Mouse (Mus musculus): ENCODE results near the gene Opcml. TPM values are rescaled to one million over a fixed set of nuclear protein-coding genes. Genes with fewer than 3 reads are reported as not detected.

Gene Opcml
- total and polyA plus RNA-seq, 2 experiments from 2014 or later, result 48.3 to 88.2 TPM

DNA sequence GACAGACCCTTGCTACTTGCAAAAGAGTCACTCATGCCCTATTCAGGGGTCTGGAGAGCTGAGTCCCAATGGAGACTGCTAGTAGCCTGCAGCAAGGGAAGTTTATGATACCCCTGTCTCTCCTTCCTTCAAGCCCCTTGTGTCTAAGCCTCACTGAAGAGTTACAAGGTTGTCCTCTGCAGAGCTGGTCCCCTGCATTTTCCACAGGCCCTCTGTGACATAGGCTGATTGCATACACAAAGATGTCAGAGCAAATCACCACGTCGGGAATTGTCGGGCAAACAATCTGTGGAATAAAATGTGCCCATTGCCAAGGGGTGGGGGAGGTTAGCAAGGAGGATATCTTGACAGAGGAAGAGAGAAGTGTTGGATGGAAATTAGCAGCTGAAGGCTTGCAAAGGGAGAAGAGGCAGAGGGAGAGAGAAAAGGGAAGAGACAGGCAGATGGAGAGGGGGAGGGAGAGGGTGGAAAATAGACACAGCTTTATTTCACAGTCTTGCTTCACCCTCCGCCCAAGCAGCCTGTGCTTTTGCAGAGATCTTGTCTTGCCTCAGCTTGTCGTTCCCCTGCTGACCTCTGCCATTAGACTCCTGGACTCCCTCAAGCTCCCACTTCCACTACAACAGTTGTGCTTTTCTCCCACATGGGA is 596.1 kb downstream of the Opcml start:
- Histone ChIP-seq H3K27me3 (ENCODE audit: insufficient read depth, low read length) (no peaks in the 10 kb centered on the region), H3K9ac (replicated peaks; ENCODE audit: low read length) (no peak overlapping the region), H3K9me3 (ENCODE audit: low read length) (no peaks in the 10 kb centered on the region), H3K4me1 (ENCODE audit: insufficient read depth, low read length) (peaks cover 4% of the 10 kb centered on the region), H3K36me3 (ENCODE audit: insufficient read depth, low read length) (no peaks in the 10 kb centered on the region), H3K4me3 (ENCODE audit: low read length) (no peak overlapping the region), H3K4me2 (ENCODE audit: low read depth, low read length) (no peak overlapping the region), H3K27ac (0 out of 2 replicates have a peak overlapping the region, but pooled peaks have one; percentile 15)
- no peak for TF ChIP-seq CTCF (IDR thresholded peaks at IDR 0.05; ENCODE audit: low read depth)
- 44% methylated on average over 5 of the region's 5 CpGs for WGBS
- ATAC-seq (no peak), DNase-seq (ENCODE audit: low spot score) (no peak)

DNA sequence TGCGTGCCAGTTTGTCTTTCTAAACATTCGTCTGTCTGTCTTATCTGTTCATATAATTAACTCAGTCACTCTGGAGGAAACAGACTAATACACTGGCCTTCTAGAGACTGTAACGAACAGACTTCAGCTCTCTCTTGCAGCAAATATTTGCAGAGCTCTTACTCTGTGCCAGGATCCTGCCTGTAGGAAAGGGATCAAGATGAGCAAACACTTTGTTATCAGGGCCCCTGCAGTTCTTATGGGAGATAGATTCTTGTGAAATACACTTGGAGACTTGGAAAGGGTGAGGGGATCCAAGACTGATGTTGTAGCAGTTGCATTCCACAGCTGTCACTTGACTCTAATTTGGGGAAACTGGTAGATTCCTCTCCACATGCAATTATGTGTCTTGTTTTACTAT is 604.6 kb downstream of the Opcml start:
- H3K9me3 ChIP-seq (ENCODE audit: low read length), result no peaks in the 10 kb centered on the region
- H3K27ac ChIP-seq, result no peak overlapping the region
- no peak overlapping the region for H3K4me3 ChIP-seq (ENCODE audit: low read length)
- H3K4me1 ChIP-seq (ENCODE audit: insufficient read depth, low read length), result no peaks in the 10 kb centered on the region
- H3K9ac ChIP-seq (replicated peaks; ENCODE audit: low read length), result no peak overlapping the region
- no peak for TF ChIP-seq CTCF (IDR thresholded peaks at IDR 0.05; ENCODE audit: low read depth)
- WGBS, result 34% methylated on average over 3 of the region's 3 CpGs
- no peak overlapping the region for H3K4me2 ChIP-seq (ENCODE audit: low read depth, low read length)
- H3K36me3 ChIP-seq (ENCODE audit: insufficient read depth, low read length), result no peaks in the 10 kb centered on the region
- ATAC-seq, result no peak
- no peak for DNase-seq (ENCODE audit: low spot score)
- no peaks in the 10 kb centered on the region for H3K27me3 ChIP-seq (ENCODE audit: insufficient read depth, low read length)

DNA sequence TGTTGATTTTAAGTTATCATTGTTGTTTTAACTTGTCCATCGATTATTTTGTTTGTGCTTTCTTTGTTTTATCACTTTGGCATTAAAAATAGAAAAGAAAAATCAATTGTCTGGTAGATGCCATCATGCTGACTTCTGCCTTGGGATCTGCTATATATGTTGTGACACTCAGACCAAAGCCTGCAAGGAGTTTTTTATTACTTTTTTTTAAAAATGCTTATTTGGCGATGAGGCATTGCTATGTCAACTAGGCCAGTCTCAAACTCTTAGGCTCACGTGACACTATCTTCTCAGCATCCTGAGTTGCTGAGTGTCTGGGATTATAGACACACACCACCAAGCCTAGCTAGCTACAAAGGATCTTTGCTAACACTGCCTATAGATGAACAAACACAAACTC is 605.1 kb downstream of the Opcml start:
- no peaks in the 10 kb centered on the region for H3K36me3 ChIP-seq (ENCODE audit: insufficient read depth, low read length)
- no peak overlapping the region for H3K4me3 ChIP-seq (ENCODE audit: low read length)
- DNase-seq (ENCODE audit: low spot score) (no peak), ATAC-seq (no peak)
- H3K9me3 ChIP-seq (ENCODE audit: low read length), result no peaks in the 10 kb centered on the region
- WGBS, result 89% methylated on average over 3 of the region's 3 CpGs
- H3K27me3 ChIP-seq (ENCODE audit: insufficient read depth, low read length), result no peaks in the 10 kb centered on the region
- no peak overlapping the region for H3K9ac ChIP-seq (replicated peaks; ENCODE audit: low read length)
- no peak overlapping the region for H3K27ac ChIP-seq
- TF ChIP-seq CTCF (IDR thresholded peaks at IDR 0.05; ENCODE audit: low read depth), result no peak
- H3K4me1 ChIP-seq (ENCODE audit: insufficient read depth, low read length), result no peaks in the 10 kb centered on the region
- no peak overlapping the region for H3K4me2 ChIP-seq (ENCODE audit: low read depth, low read length)

- peaks cover 10% of the 10 kb centered on the region; the same call in 1 of the 2 replicates for H3K4me1 ChIP-seq (ENCODE audit: insufficient read depth, low read length)
- H3K9me3 ChIP-seq (ENCODE audit: low read length), result no peaks in the 10 kb centered on the region
- H3K9ac ChIP-seq (replicated peaks; ENCODE audit: low read length), result peak overlapping the region; percentile 41
- 1% methylated on average over 48 of the region's 56 CpGs for WGBS
- peak overlapping the region; percentile 92 for H3K4me2 ChIP-seq (ENCODE audit: low read depth, low read length)
- no peaks in the 10 kb centered on the region for H3K36me3 ChIP-seq (ENCODE audit: insufficient read depth, low read length)
- ATAC-seq (peak; percentile 78), DNase-seq (ENCODE audit: low spot score) (peak; percentile 76)
- no peak for TF ChIP-seq CTCF (IDR thresholded peaks at IDR 0.05; ENCODE audit: low read depth)
- H3K27ac ChIP-seq, result peak overlapping the region; percentile 37
- H3K4me3 ChIP-seq (ENCODE audit: low read length), result peak overlapping the region; percentile 57
- H3K27me3 ChIP-seq (ENCODE audit: insufficient read depth, low read length), result no peaks in the 10 kb centered on the region
These were observed 612.4 kb downstream of the Opcml start for GRCm38 (mm10) chr9:28402770-28403650.

DNA sequence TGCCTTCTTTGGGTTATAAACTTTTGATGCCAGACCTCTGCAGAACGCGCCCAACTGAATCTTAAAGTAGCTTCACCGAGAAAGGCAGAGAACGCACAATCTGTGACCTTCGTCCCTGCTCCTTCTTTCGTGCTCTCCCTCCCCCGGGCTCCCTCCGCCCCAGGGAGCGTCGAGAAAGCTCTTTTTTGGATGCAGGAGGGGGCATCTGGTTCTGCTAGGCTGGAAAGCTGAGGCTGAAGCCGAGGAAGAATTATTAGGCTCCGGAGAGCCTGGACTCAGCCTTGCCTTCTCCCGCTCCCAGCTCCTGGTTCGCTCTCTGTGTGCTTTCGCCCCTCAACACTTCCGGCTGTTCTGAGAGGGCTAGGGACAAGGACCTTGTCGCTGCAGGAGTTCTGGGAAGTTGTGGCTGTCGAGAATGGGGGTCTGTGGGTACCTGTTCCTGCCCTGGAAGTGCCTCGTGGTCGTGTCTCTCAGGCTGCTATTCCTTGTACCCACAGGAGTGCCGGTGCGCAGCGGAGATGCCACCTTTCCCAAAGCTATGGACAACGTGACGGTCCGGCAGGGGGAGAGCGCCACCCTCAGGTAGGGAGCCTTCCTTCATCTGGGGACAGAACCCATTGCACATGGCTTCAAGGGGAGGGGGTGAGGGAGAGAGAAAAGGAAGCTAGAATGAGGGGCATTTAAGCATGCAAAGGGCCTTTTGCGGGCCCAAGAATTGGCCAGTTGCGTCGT is 613.4 kb downstream of the Opcml start:
- WGBS, result 2% methylated on average over 30 of the region's 30 CpGs
- ATAC-seq (peak; percentile 89), DNase-seq (ENCODE audit: low spot score) (peak; percentile 82)
- Histone ChIP-seq H3K27ac (peak overlapping the region; percentile 37; the same call in 1 of the 2 replicates), H3K9ac (replicated peaks; ENCODE audit: low read length) (peak overlapping the region; percentile 41), H3K4me3 (ENCODE audit: low read length) (peak overlapping the region; percentile 57), H3K36me3 (ENCODE audit: insufficient read depth, low read length) (no peaks in the 10 kb centered on the region), H3K27me3 (ENCODE audit: insufficient read depth, low read length) (no peaks in the 10 kb centered on the region), H3K4me1 (ENCODE audit: insufficient read depth, low read length) (peaks cover 10% of the 10 kb centered on the region; the same call in 1 of the 2 replicates), H3K4me2 (ENCODE audit: low read depth, low read length) (peak overlapping the region; percentile 92), H3K9me3 (ENCODE audit: low read length) (no peaks in the 10 kb centered on the region)
- peak; percentile 85 for TF ChIP-seq CTCF (IDR thresholded peaks at IDR 0.05; ENCODE audit: low read depth)

DNA sequence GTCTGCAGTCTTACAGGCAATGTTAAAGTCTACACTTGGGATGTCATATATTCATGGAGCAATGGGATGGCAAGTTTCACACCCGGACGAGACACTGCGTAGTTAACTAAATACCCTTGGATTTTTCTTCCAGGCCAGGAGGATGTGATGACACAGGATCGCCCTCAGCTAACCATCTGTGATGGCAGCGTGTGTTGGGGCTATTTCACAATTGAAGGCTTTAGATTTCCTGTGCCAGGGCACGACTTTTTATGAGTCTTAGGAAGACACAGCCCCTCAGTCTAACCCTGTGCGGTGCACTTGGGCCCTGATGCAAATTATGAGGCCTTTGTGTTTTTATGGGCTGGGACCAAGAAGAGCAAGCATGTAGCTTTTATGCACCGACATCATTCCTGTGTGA is 614.0 kb downstream of the Opcml start:
- Histone ChIP-seq H3K4me2 (ENCODE audit: low read depth, low read length) (peak overlapping the region; percentile 92), H3K9me3 (ENCODE audit: low read length) (no peaks in the 10 kb centered on the region), H3K27ac (peak overlapping the region; percentile 37; the same call in 1 of the 2 replicates), H3K4me1 (ENCODE audit: insufficient read depth, low read length) (peaks cover 10% of the 10 kb centered on the region; the same call in 1 of the 2 replicates), H3K9ac (replicated peaks; ENCODE audit: low read length) (peak overlapping the region; percentile 28; the same call in 1 of the 2 replicates), H3K4me3 (ENCODE audit: low read length) (peak overlapping the region; percentile 57), H3K27me3 (ENCODE audit: insufficient read depth, low read length) (no peaks in the 10 kb centered on the region), H3K36me3 (ENCODE audit: insufficient read depth, low read length) (no peaks in the 10 kb centered on the region)
- ATAC-seq (no peak), DNase-seq (ENCODE audit: low spot score) (peak; percentile 12)
- no peak for TF ChIP-seq CTCF (IDR thresholded peaks at IDR 0.05; ENCODE audit: low read depth)
- WGBS, result 45% methylated on average over 8 of the region's 8 CpGs
